Mouse (Mus musculus) CH12.LX (cell line): ENCODE data around the gene Aasdh. TPM values are rescaled to one million over a fixed set of nuclear protein-coding genes. Genes with fewer than 3 reads are reported as not detected.

ENCODE experiments used
- DNase-seq: peaks from one replicate; pipeline ENCODE4 v3.0.0-alpha.2; 2013; ENCODE audit errors: extremely low read depth
- H3K27ac ChIP-seq: 2 replicates; pipeline ENCODE4 v1.5.1; 2012; ENCODE audit warnings: low read depth, mild to moderate bottlenecking, control low read depth, moderate library complexity; ENCODE audit not compliant: insufficient read depth
- H3K27me3 ChIP-seq: replicated peaks from 2 replicates; pipeline ENCODE3; 2012; ENCODE audit warnings: inconsistent platforms
- H3K36me3 ChIP-seq, 2 experiments: replicated peaks in 1 of 2; 2 replicates each; pipeline versions ENCODE3 to v1.6.1; 2012; ENCODE audit warnings: inconsistent platforms in 1 of 2, low read length in 1 of 2, mild to moderate bottlenecking in 1 of 2, mixed read lengths in 1 of 2, moderate library complexity in 1 of 2; ENCODE audit not compliant: control insufficient read depth in 1 of 2, insufficient read depth in 1 of 2
- H3K4me1 ChIP-seq, 2 experiments: 2 replicates each; pipeline ENCODE4 v1.6.1; 2012; ENCODE audit warnings: inconsistent platforms in 1 of 2, moderate library complexity in 1 of 2; ENCODE audit not compliant: insufficient read depth in 2 of 2, control insufficient read depth in 1 of 2
- H3K4me2 ChIP-seq: 2 replicates; pipeline ENCODE4 v1.6.1; 2012; ENCODE audit warnings: low read depth, mild to moderate bottlenecking, control low read depth; ENCODE audit not compliant: poor library complexity, insufficient read depth, severe bottlenecking
- H3K4me3 ChIP-seq, 3 experiments: fragments of 150-350 bp in 1 of 3; sonication (generic) in 1 of 3; replicated peaks in 1 of 3; 2 replicates each; pipeline versions ENCODE3 to v1.5.1; 2011 to 2012; ENCODE audit warnings: low read depth in 2 of 3, low read length in 2 of 3, mild to moderate bottlenecking in 2 of 3, moderate library complexity in 2 of 3, control low read depth in 1 of 3, improper control_type of control experiment in 1 of 3, inconsistent platforms in 1 of 3, mixed read lengths in 1 of 3; ENCODE audit not compliant: poor library complexity in 1 of 3
- H3K79me2 ChIP-seq: replicated peaks from 2 replicates; pipeline ENCODE4 v1.6.1; 2012; ENCODE audit warnings: mild to moderate bottlenecking, moderate library complexity; ENCODE audit not compliant: control insufficient read depth, poor library complexity, insufficient read depth, severe bottlenecking; ENCODE audit errors: extremely low read depth
- H3K9ac ChIP-seq: 2 replicates; pipeline ENCODE4 v1.6.1; 2012; ENCODE audit warnings: low read depth, mild to moderate bottlenecking, control low read depth, moderate library complexity; ENCODE audit not compliant: insufficient read depth
- H3K9me3 ChIP-seq: replicated peaks from 2 replicates; pipeline ENCODE3; 2012; ENCODE audit warnings: low read length, inconsistent platforms, mixed read lengths
- E2F4 ChIP-seq: IDR thresholded peaks from 2 replicates; pipeline ENCODE4 v1.6.1; 2011; ENCODE audit warnings: low read depth, low read length, improper control_type of control experiment; ENCODE audit not compliant: insufficient replicate concordance
- EP300 ChIP-seq: IDR thresholded peaks from 2 replicates; pipeline ENCODE4 v1.6.1; 2011; ENCODE audit warnings: low read length, improper control_type of control experiment
- IRF4 ChIP-seq: IDR thresholded peaks from 2 replicates; pipeline ENCODE4 v1.6.1; 2014; ENCODE audit warnings: low read depth, mild to moderate bottlenecking, inconsistent platforms, low read length, improper control_type of control experiment
- JUN ChIP-seq: IDR thresholded peaks from 2 replicates; pipeline ENCODE4 v1.6.1; 2011; ENCODE audit warnings: low read depth, mild to moderate bottlenecking, low read length, improper control_type of control experiment, moderate library complexity; ENCODE audit not compliant: insufficient read depth
- MAFK ChIP-seq: IDR thresholded peaks from 2 replicates; pipeline ENCODE4 v1.6.1; 2011; ENCODE audit warnings: low read length, improper control_type of control experiment; ENCODE audit not compliant: insufficient replicate concordance
- MAX ChIP-seq: IDR thresholded peaks from 2 replicates; pipeline ENCODE4 v1.6.1; 2011; ENCODE audit warnings: low read length, improper control_type of control experiment
- MEF2A ChIP-seq: IDR thresholded peaks from 2 replicates; pipeline ENCODE4 v1.6.1; 2014; ENCODE audit warnings: low read depth, mild to moderate bottlenecking, inconsistent platforms, low read length, improper control_type of control experiment, borderline replicate concordance
- MXI1 ChIP-seq: IDR thresholded peaks from 2 replicates; pipeline ENCODE4 v1.6.1; 2011; ENCODE audit warnings: mild to moderate bottlenecking, low read depth, low read length, improper control_type of control experiment
- NRF1 ChIP-seq: IDR thresholded peaks from 2 replicates; pipeline ENCODE4 v1.6.1; 2014; ENCODE audit warnings: low read depth, mild to moderate bottlenecking, inconsistent platforms, low read length, improper control_type of control experiment, moderate library complexity
- POLR2AphosphoS2 ChIP-seq: IDR thresholded peaks from 2 replicates; pipeline ENCODE4 v1.6.1; 2011; ENCODE audit warnings: low read depth, low read length, improper control_type of control experiment
- TBP ChIP-seq: conservative IDR thresholded peaks from 2 replicates; pipeline ENCODE4 v1.6.1; 2011; ENCODE audit warnings: low read depth, low read length, improper control_type of control experiment
- dilution Hi-C: fragments of 300-500 bp; cut with MboI; formaldehyde crosslinking; loops from 2 replicates; pipeline ENCODE4 v1.14.3; 2020; ENCODE audit warnings: low sequenced_read_pairs; ENCODE audit not compliant: extremely low pct_unique_long_range_greater_than_20kb, extremely low pct_ligation_motif_present
- in situ Hi-C: fragments of 300-500 bp; cut with MboI; formaldehyde crosslinking; loops from 3 replicates; pipeline ENCODE4 v1.14.3; 2019; ENCODE audit warnings: low sequenced_read_pairs, low pct_ligation_motif_present, low pct_unique_long_range_greater_than_20kb, mixed read lengths
- polyA plus RNA-seq: library from polyadenylated mRNA; unstranded; fragments of >175 nt; gene quantifications from 2 replicates; pipeline ENCODE4 v1.2.1, GENCODE M21; 2012; ENCODE audit warnings: low read depth; ENCODE audit not compliant: insufficient read length
- total RNA-seq, 2 experiments: library from RNA; depleted of rRNA; stranded (reverse); fragments of 300-350 nt in 1 of 2; fragments of >200 nt in 1 of 2; gene quantifications; 2 replicates each; pipeline ENCODE4 v1.2.3; 2012 to 2014

Gene Aasdh
- total and polyA plus RNA-seq, 3 experiments, result 20.9 to 24.2 (median 21.0) TPM

DNA sequence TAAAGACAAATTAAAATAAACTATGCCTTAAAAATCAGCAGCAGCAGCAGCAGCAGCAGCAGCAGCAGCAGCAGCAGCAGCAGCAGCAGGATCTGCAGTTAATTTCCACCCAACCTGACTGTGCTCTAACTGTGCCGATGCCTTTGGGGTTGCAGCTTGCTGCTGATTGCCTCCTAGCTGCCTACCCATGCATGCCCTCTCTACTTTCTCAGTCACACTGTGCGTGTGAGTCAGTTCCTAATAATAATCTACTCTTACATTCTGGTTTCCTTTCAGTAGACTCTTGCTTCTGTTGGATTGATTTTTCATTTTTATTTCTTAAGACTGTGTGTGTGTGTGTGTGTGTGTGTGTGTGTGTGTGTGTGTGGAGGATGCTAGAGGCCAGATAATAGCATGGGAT, 12.2 kb downstream of the Aasdh start:
- Histone ChIP-seq H3K9me3 (no peaks in the 10 kb centered on the region), H3K4me2 (peak overlapping the region; percentile 51), H3K9ac (no peak overlapping the region), H3K27ac (peak overlapping the region; percentile 85), H3K4me1 (peaks cover 4 to 21% of the 10 kb centered on the region in 2 experiments; a peak in 3 of 4 replicates), H3K79me2 (no peaks in the 10 kb centered on the region; the same call in 1 of the 2 replicates), H3K27me3 (no peaks in the 10 kb centered on the region), H3K36me3 (peaks cover 42 to 75% of the 10 kb centered on the region in 2 experiments), H3K4me3 (no peak overlapping the region)
- TF ChIP-seq NRF1 (no peak), MAFK (no peak), JUN (peak; percentile 49), MEF2A (peak; percentile 85)
- in situ Hi-C loops, result no loop called here
- peak; percentile 76 for DNase-seq
- dilution Hi-C loops, result no loop called here

DNA sequence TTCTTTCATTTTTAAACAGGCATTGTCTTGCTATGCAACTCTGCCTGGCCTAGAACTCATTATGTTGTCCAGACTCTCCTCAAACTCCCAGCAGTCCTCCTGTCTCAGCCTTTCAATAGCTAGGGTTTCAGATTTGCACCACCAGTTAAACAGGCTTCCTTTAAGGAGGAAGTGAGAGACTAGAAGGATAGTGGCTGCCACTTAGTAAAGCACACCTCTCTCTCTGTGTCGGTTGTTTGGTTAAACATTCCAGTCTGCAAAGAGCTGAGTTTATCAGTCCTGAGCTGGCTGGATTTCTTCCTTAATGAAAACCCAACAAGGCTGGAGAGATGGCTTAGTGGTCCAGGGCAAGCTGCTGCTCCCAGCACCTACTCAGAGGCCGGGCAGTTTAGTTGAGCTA, 12.7 kb downstream of the Aasdh start:
- H3K4me3 ChIP-seq, result no peak overlapping the region
- DNase-seq, result peak; percentile 49
- H3K4me2 ChIP-seq, result peak overlapping the region; percentile 51
- H3K79me2 ChIP-seq, result no peaks in the 10 kb centered on the region; the same call in 1 of the 2 replicates
- H3K27ac ChIP-seq, result peak overlapping the region; percentile 85
- no peaks in the 10 kb centered on the region for H3K27me3 ChIP-seq
- in situ Hi-C loops, result no loop called here
- H3K4me1 ChIP-seq, result peaks cover 4 to 21% of the 10 kb centered on the region in 2 experiments; a peak in 3 of 4 replicates
- no peaks in the 10 kb centered on the region for H3K9me3 ChIP-seq
- H3K36me3 ChIP-seq, result peaks cover 41 to 74% of the 10 kb centered on the region in 2 experiments
- TF ChIP-seq EP300 (peak; percentile 46; the same call in 1 of the 2 replicates), E2F4 (no peak), IRF4 (peak; percentile 67; the same call in 1 of the 2 replicates)
- dilution Hi-C loops, result no loop called here
- H3K9ac ChIP-seq, result peak overlapping the region; percentile 20; the same call in 1 of the 2 replicates

DNA sequence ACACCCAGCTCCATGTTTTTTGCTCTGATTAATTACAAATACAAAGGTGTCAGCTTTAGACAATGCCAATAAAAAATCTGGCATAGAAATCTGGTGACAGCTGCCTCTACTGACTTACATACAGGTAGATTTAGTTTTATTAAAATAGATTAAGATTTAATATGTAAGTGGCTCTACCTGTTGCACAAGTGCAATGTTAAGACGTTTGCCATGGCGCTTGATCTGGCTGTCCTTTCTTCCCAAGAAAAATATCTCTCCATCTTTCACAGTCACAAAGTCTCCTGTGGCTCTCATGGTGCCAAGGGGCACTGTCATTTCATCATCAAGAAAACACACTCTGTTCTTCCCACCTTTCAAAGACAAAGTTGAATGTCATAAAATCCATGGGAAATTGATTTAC, 18.3 kb downstream of the Aasdh start:
- no peak for DNase-seq
- Histone ChIP-seq H3K36me3 (peaks cover 55 to 91% of the 10 kb centered on the region in 2 experiments), H3K27ac (no peak overlapping the region), H3K9me3 (no peaks in the 10 kb centered on the region), H3K27me3 (no peaks in the 10 kb centered on the region), H3K4me1 (peaks cover 2 to 6% of the 10 kb centered on the region in 2 experiments; a peak in 3 of 4 replicates), H3K4me3 (no peak overlapping the region), H3K9ac (no peak overlapping the region), H3K79me2 (no peaks in the 10 kb centered on the region), H3K4me2 (no peak overlapping the region)
- TF ChIP-seq MXI1, result no peak
- no peak for TF ChIP-seq EP300
- no peak for TF ChIP-seq MAX
- TF ChIP-seq TBP, result no peak
- TF ChIP-seq POLR2AphosphoS2, result no peak
- dilution Hi-C loops, result no loop called here
- in situ Hi-C loops, result no loop called here
